Mouse (Mus musculus): Measurements from ENCODE around the gene Elf5. TPM values are rescaled to one million over a fixed set of nuclear protein-coding genes. Genes with fewer than 3 reads are reported as not detected.

The Elf5 gene
- polyA plus RNA-seq, 1 experiment from 2014 or later, result 2.6 TPM

Other genes starting within 250 kb of the Elf5 start
- 8.4 and 13.1 TPM in 2 replicates for gene Ehf, start 108.4 kb upstream of the Elf5 start, polyA plus RNA-seq (2014; fragmentation: Nextera tagmentation; extraction: Ambion mirVana)
- 89.9 and 98.8 TPM in 2 replicates for gene Cat, start 73.5 kb downstream of the Elf5 start, polyA plus RNA-seq (2014; fragmentation: Nextera tagmentation; extraction: Ambion mirVana)
- gene Abtb2, start 154.6 kb downstream of the Elf5 start, polyA plus RNA-seq (2014; fragmentation: Nextera tagmentation; extraction: Ambion mirVana), result 14.2 and 14.5 TPM in 2 replicates

All from embryonic facial prominence, embryonic 14.5 days (tissue).